Mouse (Mus musculus): Measurements from ENCODE around the gene Itih2.

DNA sequence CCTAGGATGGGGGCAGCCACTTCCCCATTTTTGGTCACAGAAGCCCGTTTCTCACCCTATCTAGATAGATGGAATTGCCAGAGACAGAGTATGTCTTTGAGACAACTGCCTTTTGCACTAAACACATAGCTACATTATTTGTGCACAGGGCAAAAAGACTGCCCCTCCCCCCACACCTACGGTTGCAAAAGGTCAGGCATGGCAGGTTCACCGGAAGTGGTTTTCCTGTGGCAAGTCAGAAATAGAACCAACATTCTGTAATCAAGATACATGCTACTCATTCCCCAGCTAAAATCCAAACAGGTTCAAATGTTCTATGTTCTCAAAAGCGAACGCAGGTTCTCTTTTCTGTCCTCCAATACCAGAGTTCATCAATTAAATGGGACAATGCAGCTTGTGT is 21.4 kb upstream of the Itih2 start:
- TF ChIP-seq CTCF (IDR thresholded peaks at IDR 0.05; ENCODE audit: insufficient read depth, low read length) (no peak), POLR2A (IDR thresholded peaks at IDR 0.05; ENCODE audit: borderline replicate concordance, extremely low read depth, low read depth, low read length) (no peak)
